Mouse (Mus musculus) bone marrow, adult 2 months (tissue): ENCODE results near the gene Ubqln4.

Source experiments
- CTCF ChIP-seq: fragments of 200-500 bp; IDR thresholded peaks from 2 replicates; pipeline ENCODE4 v1.5.1; 2011; ENCODE audit warnings: low read length, control low read depth; ENCODE audit not compliant: control insufficient read depth, insufficient read depth
- POLR2A ChIP-seq: fragments of 200-500 bp; IDR thresholded peaks from 2 replicates; pipeline ENCODE4 v1.6.1; 2011; ENCODE audit warnings: low read depth, mild to moderate bottlenecking, control low read depth, low read length, borderline replicate concordance; ENCODE audit not compliant: control insufficient read depth

DNA sequence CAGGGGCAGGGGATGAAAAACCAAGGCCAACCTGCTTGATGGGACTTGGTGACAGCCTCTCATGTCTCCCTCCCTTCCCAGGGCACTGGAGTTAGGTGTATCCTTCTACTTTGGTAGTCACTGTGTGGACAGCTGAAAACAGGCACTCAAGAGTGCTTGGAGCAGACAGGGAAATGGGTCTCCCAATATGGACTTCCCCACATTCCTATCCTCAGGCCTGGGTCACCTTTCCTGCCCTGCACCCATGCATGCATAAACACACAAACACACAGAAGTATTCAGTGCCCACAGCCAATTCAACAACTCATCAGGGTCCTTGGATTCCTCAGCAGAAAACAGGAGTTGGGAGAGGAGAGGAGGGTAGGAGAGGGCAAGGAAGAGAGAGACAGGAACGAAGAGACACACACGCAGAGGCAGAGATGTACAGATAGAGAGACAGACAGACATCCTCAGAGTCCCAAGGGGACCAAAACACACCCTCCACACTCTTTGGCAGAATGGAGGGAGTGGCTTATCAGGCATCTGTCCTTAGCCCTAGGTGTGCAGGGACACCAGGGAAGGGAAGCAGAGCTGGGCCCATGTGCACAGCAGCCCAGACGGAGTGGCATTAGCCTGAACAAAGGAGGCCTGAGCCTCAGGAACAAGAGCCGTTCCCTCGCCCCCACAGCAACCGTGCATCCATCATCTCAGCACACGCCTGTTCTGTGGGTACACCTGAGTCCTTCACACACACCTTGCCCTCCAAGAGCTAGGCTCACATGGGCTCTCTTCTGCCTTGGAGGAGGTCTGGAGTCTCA, 24.2 kb upstream of the Ubqln4 start:
- no peak for TF ChIP-seq POLR2A
- no peak for TF ChIP-seq CTCF
